Mouse (Mus musculus) lung, postnatal 0 days (tissue): Measurements from ENCODE around the gene Itgb5.

Experiments
- CTCF ChIP-seq: IDR thresholded peaks from 2 replicates; pipeline ENCODE4 v1.5.1; 2016; ENCODE audit warnings: antibody characterized with exemption, mild to moderate bottlenecking
- EP300 ChIP-seq: IDR thresholded peaks from 2 replicates; pipeline ENCODE4 v1.6.1; 2016; ENCODE audit warnings: antibody characterized with exemption, mild to moderate bottlenecking, control low read depth

DNA sequence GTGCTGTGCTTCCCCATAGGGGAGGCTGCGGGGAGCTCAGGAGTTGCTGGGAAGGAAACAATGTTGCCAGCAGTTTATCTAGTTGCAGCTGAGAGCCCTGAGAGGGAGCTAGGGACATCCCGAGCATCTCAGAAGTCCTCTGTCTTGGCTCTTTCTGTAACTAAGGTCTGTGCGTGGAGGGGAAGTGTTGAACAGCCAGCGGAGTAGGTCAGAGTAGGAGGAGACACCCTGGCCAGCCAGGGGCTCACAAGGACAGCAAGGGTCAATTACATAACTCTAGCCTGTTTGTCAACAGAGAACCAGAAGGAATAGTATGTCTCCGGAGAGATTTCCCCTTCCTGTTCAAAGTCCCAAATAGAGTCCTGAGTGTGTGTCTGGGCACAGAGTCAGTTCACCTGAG is 102.7 kb downstream of the Itgb5 start:
- no peak for TF ChIP-seq CTCF
- no peak for TF ChIP-seq EP300
